Mouse (Mus musculus): ENCODE results near the gene Oit1.
A peak's percentile ranks its signal among the peaks of the same experiment; 100 is the strongest.

The Oit1 gene

DNA sequence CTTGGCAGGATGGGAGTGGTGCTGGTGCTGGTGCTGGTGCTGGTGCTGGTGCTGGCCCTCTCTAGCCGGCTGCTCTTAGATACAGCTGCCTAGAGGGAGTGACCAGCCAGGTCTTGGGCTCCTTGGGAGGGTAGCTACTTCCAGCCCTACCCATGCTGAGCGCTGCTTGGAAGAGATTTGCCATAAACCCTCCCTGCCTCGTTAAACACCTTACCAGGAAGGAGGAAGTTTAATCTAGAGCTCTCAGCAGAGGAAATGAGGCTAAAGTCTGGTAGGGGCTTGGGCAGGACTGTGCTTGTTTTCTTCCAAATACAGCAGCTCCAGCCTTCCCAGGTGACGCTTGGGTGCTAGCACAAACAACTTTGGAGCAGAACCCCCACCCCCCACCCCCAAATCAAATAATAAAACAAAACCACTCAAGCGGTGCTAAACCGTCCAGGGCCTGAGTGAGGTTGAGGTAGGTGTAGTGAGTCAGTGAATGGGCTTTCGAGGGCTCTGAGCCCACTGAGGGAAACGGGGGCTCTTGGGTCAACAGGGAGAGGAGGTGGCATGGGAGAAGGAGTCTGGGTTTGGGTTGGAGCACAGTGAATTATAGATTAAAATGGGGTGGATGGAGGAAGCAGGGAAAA, at the start of gene Oit1:
Oit1 (minus strand) TSS at position 70 of the 629 bp plus-strand sequence.
- no peak for DNase-seq (ENCODE audit: low read depth, low spot score)

DNA sequence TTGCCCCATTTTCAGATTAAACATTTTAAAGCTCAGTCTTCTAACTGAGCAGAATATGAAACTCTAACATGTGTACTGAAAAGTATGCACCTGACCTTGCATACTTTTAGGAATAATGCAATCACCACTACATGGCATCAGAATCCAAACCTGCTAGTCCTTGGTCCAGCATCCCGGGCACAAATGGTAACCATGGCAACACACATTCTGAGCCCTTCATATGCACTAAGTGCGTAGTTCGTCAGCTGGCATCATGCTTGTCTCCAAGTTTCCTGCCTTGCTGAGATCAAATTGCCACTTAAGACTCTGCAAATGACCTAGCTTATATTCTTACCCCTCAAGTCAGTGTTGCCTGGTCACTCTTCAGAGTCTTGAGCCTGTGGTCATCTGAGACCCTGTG, 44.3 kb upstream of the Oit1 start:
- peak; percentile 38 for DNase-seq (ENCODE audit: low read depth, low spot score)

DNA sequence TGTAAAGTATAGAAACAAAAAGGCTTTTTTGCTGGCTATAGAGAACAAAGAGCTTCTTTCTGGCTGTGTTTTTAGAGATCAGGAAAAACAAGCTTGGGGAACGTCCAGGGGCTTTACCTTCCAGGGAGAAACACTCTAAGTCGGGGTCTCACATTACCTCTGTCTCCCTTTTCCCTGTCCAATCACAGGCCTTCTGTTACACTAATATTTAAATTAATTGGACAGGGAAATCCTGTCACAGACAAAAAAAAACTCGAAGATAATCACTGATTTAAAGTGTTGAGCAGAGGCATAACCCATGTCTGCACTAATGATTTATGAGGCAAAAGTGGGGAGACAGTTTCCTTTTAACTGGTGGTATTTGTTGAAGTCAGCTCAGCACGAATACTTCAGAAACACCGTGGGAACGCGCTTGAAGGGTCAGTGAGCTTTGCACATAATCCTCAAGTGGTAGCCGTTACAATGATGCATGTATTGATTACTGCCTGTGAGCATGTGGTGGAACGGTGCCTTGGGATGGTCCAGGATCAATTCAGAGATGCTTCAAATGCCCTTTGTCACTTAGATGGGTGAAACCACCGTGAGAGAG, 42.7 kb upstream of the Oit1 start:
- DNase-seq (ENCODE audit: low read depth, low spot score): no peak

DNA sequence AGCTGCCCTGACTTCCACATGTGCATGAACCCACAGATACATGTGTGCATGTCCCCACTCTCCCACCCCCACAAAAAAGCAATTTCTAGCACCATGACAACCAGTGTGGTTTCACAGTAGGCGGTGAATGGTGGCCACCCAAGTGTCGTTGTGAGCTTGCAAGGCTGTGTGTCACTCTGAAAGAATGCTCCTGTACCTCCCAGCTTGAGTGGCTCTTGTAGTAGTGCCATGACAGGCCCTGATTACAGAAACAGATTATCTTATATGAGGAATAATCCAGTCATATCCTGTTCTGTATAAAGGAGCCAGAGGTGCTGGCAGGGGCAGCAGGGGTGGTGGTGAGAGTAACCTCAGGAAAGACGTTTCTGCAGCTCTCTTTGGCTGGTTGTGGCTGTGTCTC, 40.1 kb upstream of the Oit1 start:
- DNase-seq (ENCODE audit: low read depth, low spot score): no peak

DNA sequence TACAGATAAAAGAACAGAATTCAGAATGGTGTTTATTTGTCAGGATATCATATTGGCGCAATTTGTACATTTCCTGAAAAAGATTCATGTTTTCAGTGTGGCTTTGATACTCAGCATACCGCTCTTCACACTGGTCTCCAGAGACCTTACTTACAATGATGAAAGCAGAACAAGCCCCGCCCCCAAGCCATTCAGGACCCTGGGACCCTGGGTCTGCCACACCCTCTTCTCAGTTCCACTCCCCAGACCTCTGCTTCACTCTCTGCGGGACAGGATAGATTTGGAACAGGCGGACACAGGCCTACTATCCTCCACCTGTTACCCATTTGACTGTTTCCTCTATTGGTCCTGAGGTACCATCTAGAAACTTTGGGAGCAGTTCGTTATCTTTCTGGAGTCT, 27.4 kb upstream of the Oit1 start:
- DNase-seq (ENCODE audit: low read depth, low spot score): no peak

DNA sequence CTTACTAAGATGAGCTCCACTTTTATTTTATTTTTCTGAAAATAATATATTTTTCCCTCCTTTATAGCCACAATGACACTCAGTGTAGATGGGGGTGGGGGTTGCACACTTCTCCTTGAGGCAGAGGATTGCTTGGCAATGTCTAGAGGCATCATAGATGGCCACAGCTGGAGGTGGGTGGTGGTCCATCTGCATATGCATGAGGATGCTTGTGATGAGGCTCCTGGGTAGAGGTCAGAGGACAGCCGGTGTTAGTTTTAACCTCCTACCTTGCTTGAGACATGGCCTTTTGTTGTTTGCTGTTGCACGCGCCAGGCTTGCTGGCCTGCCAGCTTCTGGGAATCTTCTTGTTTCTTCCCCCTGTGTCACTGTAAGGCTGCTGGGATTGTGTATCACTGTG, 24.8 kb upstream of the Oit1 start:
- no peak for DNase-seq (ENCODE audit: low read depth, low spot score)

DNA sequence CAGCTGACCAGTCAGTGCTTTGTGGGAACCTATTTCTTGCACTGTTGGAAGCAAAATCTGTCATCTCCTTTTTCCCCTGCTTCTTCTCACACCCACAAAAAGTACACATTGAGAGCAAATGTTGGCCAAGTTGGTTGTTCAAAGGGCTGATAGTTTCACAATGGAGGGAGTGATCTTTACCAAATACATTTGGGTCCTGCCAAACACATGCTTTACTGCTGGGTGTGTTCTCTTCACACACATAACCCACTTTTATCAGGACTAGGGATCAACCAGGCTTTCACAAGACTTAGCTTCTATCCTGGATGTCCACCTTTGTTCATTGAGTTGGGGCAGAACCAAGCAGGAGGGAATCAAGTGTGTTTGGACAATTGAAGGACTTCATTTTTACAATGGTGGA, 20.0 kb upstream of the Oit1 start:
- no peak for DNase-seq (ENCODE audit: low read depth, low spot score)

DNA sequence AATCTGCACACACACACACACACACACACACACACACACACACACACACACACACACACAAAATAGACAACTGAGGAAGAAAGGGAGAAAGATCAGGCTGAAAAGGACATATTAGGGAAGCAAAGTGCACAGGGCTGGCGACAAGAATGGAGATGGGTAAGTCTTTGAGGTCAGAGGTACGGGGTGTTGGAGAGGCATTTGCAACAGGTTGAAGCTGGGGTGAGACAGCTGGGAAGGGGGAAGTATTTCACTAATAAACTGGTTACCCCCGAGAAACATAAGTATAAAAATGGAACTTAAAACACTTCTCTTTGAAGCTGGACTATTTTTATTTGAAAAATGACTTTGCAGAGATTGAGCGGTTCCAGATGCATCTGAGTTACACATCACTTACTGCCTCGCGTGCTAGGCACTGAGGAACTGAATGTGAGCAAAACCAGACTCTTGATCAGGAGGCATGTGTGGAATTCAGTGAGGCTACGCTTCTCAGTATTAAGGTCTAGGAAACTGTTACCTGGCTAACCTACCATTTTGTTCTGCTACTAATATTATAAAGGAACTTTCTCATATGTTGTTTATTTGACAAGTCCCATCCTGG, 17.2 kb upstream of the Oit1 start:
- no peak for DNase-seq (ENCODE audit: low read depth, low spot score)

DNA sequence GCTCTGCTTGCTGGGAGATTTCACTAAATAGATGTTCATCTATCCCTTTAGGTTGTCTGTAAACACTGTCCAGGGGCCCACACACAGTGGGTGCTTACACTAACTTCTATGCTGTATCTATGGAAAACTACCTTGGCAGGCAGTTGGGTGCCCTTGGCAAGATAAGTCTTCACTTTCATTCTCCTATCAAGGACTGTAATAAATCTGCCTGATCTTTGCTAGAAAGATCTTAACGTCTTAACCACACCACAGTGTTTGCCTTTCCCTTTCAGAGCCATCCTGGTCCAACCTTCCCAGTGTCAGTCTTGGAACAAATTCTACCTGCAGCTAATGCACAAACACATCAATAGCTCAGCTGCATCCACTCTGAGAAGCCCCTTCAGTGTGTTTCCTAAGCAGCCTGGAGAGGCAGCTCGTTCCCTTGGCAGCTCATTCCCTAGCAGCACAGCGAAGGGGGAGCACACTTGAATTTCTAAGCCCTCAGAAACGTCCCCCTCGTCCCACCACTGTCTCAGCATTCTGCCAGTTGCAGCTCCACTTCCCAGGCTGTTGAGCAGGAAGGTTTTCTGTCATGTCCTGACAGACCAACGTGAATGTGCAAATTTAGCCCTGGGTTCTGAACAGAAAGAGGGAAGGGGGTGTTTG, 13.7 kb upstream of the Oit1 start:
- DNase-seq (ENCODE audit: low read depth, low spot score): no peak

DNA sequence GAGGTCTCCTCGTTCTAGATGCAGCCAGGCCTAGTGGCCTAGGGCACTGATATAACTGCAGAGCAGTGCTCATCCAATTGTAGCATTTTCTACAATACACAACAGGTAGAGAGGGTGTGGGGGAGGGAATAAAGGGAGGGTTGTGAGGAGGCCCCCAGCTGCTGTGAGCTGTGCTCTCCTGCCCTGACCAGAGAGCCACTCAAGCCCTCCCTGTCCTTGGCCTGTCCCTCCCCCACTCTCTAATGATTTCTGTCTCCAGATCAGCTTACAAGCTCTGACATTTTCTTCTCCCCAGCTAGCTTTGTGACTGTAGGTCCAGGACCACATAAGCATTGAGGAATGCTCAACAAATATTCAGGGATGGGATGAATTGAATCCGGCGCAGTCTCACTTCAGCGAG, 9.2 kb downstream of the Oit1 start:
- DNase-seq (ENCODE audit: low read depth, low spot score): no peak

DNA sequence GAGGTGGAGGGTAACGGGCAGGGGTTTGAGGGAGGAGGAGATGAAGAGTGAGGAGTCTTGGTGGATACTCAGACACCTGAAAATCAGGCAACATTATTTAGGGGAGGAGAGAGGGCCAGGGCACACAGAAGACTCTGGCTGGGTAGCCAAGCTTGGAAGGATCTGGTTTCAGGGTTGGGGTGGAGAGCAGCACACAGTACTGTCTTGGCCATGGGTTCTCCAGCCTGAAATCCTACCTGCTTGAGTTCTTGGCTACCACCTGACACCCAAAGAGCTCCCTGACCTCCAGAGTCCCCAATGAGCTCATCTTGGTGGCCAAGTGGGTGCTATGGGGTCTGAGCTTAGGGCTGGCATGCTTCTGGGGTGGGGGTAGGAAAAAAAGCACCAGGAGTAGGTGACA, 9.7 kb downstream of the Oit1 start:
- no peak for DNase-seq (ENCODE audit: low read depth, low spot score)

DNA sequence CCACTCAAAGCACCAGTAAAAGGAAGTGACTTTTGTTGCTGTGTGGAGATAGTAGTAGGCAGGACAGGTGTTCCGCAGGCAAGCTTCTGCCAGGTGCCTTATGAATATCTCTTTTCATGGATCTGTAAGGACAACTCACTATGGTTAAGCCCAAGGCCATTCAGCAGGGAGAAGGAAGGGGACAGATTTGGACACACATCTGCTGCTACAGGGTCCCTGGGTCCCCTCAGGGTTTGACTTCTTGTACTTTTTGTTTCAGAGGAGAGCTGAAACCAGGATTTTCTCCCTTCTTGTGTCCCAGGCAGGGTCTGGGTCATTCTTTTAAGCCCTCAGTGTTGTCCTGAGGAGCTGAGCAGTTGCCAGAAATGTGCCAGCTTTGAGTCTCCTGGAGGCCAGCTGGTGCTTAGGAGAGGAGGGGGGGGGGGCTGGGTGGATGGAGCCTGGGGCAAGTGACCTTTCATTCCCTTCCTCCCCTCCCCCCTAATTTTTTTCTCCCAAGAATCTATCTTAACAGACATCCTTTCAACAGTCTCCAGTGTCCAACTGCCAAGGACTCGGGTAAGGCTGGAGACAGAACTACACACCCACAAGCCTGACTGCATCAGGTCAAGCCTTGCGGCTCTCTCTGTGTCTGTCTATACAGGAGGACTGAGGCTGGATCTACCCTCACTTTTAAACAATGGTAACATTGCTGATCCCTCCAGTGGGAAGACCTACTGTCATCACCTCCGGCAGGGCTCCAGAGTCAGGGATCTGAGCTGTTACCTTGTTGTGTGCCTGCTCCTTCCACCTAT, 10.6 kb downstream of the Oit1 start:
- DNase-seq (ENCODE audit: low read depth, low spot score): no peak

DNA sequence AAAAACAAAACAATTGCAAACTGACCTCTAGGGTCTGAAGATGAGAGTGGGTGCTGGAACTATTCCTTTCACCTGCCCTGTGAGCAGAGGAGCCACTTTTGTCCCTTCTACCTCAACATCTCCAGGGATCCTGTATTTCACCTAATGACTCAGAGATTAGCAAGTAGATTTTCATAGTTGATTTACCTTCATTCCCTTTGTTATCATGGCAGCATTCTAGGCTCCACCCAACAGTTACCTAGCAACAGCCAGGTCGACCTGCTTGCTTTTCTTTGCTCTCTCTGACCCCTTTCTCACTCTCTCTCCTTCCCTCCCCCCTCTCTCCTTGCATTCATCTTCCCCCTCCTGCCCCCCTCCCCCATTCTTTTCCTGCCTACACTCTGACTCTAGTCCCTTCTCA, 11.4 kb downstream of the Oit1 start:
- no peak for DNase-seq (ENCODE audit: low read depth, low spot score)

DNA sequence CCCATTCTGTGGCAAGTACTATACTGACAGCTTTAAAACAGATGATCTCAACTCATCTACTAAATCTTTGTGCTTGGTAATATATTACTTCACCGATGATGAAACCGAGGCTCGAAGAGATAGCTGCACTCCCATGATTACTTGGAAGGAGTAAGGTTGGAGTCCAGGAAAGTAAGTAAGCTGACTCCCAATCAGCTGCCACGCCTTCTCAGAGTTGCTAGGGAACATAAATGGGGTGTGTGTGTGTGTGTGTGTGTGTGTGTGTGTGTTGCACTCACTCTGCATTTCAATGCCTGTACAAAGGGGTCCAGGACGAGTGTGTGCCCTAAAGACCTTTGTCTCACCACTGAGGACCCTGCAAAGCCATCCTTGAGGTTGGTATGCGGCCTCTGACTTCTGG, 12.7 kb downstream of the Oit1 start:
- DNase-seq (ENCODE audit: low read depth, low spot score): no peak

DNA sequence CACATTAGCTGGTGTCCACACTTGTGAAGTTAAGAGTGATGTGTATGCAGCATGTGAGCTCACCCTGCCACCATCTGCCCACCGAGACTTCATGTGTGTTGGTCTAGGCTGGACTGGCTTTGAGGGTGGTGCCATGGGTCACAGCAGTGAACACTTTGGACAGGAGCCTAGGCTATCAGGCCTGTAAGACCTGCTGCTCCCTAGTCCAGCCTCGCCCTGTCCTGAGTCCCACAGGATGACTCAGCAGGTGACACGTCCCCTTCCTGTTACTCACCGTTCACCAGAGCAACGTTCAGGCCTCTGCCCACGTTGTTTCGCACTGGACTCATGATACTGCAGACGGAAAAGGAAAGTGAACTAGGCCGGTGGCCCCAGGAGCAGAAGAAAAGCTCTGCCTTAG, 21.7 kb downstream of the Oit1 start:
- no peak for DNase-seq (ENCODE audit: low read depth, low spot score)

DNA sequence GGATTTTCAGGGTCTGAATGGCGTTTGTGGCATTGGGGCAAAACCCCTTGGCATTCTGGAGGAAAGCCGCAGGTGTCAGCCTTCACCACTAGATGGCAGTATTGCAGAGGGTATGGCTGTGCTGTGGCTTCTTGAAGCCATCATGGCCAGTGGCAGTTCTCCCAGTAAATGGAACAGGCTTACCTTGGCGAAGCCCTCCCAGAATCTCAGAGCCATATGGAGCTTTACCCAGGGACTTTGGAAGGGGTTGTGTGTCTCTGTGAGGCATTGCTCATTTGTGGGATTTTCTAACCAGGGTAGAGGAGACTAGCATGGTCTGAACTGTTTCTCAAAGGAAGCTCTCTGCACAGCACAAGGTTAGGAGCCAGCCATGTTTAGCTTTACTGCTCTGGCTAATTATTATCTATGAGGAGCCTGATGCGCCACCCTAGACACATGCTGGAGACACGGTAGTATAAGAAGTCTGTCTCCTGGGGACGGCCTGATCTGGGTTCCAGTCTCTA, 22.5 kb downstream of the Oit1 start:
- peak; percentile 89 for DNase-seq (ENCODE audit: low read depth, low spot score)

DNA sequence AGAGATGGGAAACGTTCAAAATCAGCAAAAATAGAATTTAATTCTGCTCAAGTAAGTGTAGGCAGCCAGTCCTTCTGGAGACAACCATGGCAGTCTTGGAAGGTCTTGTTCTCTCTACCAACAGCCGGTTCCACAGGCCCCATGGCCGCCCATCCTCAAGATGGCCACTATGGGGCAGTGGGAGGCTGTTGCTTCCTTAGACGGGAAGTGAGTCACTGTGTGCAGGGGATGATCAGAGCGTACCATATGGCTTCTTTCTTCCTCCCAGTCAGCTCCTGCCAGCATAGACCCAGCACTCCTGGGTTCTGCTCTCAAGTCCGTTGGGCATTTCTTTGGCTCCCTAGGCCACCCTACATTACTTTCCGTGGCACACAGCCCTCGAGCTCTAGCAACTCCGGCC, 29.6 kb downstream of the Oit1 start:
- DNase-seq (ENCODE audit: low read depth, low spot score): peak; percentile 48

DNA sequence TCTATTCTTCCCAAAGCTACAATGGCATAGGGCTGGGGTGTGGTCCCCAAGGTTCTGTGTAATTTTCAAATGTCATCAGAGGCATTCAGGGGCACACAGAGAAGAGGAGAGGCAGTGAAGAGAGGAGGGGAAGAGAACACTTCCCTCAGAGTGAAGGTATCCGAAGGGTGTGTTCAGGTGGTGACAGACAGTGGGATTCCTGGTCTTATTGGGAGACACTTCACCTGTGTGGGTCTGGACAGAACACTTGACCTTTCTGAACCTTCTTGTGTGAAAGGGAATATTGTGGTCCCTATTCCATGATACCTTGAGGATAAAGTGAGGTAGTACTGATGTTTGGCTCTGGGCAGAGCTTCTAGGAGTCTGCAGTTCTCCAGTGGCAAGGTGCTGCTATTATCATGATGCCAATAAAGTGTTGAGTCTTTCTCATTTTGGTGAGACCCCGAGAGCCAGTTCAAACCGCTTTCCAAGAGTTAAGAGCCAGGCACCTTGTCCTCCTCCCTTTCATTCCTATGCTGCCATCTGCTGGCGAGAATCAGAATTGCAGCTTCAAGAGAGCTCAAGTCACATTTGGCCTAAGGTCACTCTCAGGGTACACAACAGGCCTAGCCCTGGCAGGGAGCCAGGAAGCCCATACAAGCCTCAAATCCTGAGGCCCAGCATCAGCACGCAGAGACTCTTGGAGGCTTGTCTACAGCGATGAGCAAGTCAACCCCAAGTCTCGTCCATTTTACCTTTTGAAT, 32.1 kb downstream of the Oit1 start:
- DNase-seq (ENCODE audit: low read depth, low spot score): peak; percentile 91

DNA sequence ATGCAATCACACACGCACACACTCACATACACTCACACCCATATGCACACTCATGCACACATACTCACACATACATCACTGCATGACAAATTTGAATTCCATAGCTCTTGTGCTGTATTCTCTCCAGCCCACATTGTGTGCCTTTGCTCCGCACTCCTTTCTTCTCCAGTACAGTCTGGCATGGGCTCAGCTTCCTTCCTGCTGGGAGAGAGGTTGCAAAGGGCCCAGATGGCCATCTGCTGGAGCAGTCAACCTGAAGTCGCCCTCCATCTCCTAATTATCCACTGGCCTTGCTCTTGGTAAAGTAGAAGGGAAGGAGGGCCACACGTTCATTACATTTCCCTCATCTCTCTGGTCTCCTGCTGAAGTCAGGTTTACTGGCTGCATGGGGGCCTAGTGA, 33.0 kb downstream of the Oit1 start:
- DNase-seq (ENCODE audit: low read depth, low spot score): peak; percentile 92

DNA sequence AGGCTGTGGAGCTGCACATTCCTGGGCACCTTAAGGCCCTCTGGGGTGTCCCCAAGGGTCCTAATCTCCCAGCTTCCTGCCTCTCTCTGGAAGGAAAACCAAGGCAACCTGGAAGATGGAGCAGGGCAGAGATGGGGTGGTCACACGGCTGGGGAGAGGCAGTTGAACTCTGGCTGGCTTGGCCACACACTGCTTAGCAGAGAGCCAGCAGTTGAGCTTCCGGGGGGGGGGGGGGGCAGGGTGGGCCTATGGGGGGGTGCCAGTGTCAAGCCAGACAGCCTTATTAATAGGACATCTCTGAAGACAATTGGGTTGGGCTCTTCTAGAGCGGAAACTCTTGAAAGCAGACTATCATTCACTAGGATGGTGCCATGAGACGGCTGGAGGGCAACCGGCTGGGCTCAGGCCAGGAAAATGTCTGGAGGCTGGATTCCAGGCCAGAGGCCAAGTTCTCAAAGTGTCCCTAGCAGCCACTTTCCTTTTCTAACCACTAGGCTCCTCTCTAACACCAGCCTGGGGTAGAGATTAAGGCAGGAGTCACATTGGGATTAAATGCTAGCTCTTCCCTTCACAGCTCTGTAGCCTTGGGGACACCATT, 35.9 kb downstream of the Oit1 start:
- no peak for DNase-seq (ENCODE audit: low read depth, low spot score)

DNA sequence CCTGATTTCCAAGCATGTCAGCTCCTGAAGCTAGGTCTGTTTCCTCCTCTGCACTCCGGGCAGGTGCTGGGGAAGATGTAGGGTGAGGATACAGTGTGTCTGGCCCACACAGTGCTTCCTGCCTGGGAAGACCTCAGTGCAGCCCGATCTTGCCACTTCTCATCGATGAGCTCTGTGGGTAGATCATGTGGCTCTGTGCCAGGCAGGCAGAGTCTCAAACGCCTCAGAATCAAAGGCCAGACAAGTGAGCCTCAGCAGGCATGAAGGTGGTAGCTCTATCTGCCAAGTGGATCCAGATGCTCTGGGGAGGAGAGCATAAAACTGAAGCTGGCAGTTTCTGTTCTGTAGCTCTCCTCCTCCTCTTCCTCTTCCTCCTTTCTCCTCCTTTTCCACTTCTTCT, 38.3 kb downstream of the Oit1 start:
- DNase-seq (ENCODE audit: low read depth, low spot score): no peak
